Mouse (Mus musculus) erythroid progenitor cell, adult 5-6 weeks (primary cell): ENCODE results near the gene Zfp786. TPM values are rescaled to one million over a fixed set of nuclear protein-coding genes. Genes with fewer than 3 reads are reported as not detected.
"Not testable (repeated sequence)": the region's sequence is repeated elsewhere in the genome, so short reads cannot be mapped to it uniquely, and the experiment has no call there.

Experiments used
- ATAC-seq: replicated peaks from 2 replicates; pipeline ENCODE4 v1.8.0; 2016; ENCODE audit warnings: moderate number of reproducible peaks, mild to moderate bottlenecking, moderate TSS enrichment, inconsistent platforms; ENCODE audit not compliant: poor library complexity, low FRiP score, severe bottlenecking
- total RNA-seq, 2 experiments: library from RNA; stranded (forward) in 1 of 2; stranded (reverse) in 1 of 2; fragments of 150-400 nt in 1 of 2; fragments of 186-747, 209-891 nt in 1 of 2; gene quantifications; 2 replicates each; pipeline versions ENCODE4 v1.2.3 to v1.2.4; 2015 to 2017; ENCODE audit warnings: low replicate concordance in 2 of 2

The Zfp786 gene
- not detected in 2 replicates for total RNA-seq (2015; ENCODE audit: low replicate concordance)
- not detected in 2 replicates for total RNA-seq (2017; ENCODE audit: low replicate concordance)

DNA sequence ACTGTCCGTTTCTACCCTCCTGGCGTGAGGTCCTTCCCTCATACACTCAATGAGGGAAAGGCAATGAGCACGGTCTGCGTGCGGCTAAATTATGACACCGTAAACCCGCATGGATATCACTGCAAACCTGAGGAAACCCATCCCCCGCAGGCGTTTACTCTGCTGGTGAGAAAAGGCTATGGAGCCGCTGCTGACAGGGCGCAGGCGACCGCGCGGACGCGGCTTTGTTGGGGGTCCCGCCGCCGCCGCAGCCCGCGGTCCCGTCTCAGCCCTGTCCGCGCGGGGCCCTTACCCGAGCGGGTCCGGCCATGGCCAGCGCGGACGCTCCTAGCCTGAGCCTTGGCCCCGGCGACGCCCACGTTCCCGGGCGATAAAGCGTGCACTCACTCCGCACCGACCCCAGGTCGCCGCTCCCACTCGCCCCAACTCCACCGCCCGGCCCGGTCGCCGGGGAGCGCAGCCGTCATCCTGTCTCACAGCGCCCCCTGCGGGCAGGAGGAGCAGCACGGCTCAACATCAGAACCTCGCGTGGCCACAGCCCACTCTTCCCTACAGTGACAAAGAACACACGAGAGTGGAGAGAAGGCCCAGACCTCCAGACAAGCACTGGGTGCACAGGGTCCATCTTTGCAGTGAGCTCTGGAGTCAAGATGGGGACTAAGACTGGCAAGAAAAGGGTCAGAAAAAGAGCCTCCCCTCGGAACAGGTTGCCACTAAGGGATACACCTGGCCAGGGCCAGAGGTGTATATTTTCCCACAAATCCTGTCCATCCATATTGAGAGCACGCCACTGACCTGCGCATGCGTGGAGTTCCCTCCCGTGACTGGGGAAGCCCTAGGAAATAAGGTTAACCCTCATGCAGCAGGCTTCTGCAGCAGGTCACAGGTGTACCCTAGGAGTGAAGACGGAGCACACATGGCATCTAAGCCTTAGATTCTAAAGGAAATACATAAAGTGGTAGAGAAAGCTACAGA lies at the start of gene Zfp786:
TSS of gene Zfp786 (minus strand) at position 764 of the 975 bp plus-strand sequence.
- ATAC-seq, result peak; percentile 92

DNA sequence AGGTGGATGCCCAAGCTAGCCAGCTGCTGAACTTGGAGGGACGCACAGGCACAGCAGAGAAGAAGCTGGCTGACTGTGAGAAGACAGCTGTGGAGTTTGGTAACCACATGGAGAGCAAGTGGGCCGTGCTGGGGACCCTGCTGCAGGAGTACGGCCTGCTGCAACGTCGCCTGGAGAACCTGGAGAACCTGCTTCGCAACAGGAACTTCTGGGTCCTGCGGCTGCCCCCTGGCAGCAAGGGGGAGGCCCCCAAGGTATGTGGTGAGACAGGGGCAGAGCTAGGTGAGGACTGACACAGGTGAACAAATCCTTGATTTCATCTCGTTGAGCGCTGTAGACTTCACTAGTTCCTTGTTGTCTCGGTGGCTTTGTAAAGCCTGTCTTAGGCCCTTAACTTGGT lies 49.5 kb upstream of the Zfp786 start:
- no peak for ATAC-seq

DNA sequence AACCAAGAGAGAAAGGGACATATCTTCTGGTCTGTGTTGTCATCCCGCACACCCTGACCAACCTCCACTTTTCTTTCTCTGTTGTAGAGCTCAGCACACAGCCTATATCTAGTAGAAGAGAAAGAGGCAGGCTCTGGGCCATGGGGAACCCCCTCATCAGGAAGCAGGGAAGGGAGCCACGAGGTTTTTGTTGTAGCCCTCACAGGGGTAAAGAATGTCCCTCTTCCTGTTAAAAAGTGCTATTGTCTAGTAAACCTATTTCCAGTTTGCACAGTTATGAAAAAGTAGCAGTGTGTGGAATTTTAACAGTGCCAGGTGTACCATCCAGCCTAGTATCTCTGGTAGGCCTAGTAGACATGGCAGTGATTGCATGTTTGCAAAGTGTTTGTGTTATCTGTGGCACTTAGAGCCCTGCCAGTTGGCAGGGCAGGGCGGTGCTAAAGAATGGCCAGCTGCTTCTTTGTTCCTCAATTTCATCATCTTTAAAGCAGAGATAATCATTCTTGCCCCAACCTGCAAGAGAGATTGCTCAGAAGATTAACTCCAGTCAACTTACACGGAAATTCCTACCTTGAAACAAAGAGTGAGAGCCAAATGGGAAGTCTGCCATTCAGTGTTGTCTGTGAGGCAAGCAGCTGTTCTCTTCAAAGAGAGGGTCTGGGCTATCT lies 48.5 kb upstream of the Zfp786 start:
- ATAC-seq, result no peak

DNA sequence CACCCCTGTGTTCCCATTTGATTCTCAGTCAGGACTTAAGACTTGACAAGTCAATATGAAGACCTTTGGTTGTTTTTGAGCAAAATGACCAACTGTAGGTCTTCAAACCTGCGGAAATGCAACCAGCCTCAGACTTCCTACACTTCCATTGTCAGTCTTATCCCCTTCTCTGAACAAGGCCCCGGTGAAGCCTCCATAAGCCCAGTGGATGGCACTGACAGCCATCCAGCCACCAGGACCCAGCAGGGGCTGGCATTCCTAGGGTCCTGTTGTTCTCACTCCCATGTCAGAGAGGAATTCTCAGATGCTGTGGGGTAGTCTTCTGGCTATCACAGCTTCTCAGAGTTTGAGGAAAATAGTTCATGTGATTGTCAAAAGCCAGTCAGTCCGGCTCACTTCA lies 47.9 kb upstream of the Zfp786 start:
- no peak for ATAC-seq

DNA sequence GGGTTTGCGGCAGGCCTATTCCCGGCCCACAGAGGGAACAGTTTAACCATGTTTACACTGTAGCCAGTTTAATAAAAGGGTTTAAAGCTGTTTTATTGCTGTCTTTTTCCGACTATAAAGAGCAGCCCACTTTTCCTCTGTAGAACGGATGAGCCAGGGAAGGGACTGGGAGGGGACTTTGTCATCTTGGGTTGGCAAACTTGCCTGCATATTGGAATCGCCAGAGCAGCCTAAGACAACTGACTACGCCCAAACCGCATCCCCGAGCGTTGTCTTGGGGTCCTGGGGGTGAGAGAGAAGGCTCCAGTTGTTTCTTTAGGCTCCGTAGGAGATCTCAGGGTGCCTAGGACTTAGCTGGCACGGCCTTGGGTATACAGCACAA lies 47.5 kb upstream of the Zfp786 start:
- peak; percentile 40 for ATAC-seq

DNA sequence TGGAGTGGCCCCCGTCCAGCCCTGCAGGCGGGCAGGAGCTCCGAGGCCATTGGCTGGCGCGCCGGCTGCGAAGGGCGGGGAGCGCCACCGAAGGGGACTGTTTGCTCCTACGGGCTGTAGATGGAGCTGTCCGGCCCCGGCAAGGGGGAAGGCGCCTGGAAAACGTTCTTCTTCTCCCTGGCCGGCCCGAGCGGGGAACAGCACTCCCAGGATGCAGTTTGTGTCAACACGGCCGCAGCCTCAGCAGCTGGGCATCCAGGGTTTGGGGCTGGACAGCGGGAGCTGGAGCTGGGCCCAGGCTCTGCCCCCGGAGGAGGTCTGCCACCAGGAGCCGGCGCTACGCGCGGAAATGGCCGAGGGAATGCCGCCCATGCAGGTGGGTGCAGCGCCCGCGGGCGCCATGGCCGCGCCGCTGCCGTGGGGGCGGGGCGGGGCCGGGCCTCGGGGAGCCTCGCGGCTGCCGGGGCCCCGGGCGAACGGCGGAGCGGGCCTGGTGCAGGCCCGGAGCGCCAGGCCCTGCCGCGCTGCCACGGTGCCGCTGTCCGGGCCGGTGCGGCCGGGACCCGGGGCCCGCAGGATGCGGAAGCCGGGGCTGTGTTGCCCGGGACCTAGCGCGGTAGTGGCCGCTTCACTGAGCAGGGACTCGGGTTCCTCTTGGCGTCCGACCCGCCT lies 46.9 kb upstream of the Zfp786 start:
- ATAC-seq, result peak; percentile 95

DNA sequence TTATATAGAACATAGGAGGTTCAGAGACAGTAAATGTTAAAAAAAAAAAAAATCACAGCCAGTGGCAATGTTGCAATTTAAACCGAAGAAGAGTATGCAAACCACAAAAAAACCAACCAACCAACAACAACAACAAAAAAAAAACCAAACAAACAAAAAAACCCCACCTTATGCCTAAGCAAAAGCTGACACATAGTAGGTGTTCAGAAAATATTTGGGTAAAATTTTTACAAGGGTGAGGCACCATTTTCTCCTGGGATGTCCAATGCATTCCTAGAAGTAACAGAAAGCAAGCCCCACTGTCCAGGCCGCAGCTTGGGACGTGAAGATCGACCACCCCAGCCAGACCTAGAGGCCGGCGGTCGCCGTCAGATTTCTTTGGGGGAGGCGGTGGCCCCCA lies 46.4 kb upstream of the Zfp786 start, which contains the start of gene Zfp282:
TSS of gene Zfp282 (plus strand) at position 147 of the 400 bp plus-strand sequence.
- no peak for ATAC-seq

DNA sequence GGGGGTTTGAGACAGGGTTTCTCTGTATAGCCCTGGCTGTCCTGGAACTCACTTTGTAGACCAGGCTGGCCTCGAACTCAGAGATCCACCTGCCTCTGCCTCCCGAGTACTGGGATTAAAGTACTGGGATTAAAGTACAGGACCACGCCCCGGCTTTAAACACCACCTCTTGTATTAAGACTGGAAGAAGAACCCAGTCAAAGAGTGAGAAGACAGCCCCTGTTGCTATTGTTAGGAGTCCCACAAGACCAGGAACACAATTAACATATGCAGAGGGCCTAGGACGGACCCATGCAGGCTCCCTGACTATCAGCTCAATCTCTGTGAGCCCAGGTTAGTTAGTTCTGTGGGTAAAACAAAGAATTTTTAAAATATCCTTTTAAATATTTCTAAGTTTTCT lies 41.6 kb upstream of the Zfp786 start:
- ATAC-seq, result no peak

DNA sequence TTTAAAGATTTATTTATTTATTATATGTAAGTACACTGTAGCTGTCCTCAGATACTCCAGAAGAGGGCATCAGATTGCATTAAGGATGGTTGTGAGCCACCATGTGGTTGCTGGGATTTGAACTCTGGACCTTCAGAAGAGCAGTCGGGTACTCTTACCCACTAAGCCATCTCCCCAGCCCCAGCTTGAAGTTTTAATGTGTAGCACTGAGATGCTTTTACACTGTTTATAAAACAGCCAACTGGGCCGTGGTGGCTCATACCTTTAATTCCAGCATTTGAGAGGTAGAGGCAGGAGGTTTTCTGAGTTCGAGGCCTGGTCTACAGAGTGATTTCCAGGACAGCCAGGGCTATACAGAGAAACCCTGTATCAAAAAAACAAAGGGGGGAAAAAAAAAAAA lies 27.1 kb upstream of the Zfp786 start:
- not testable (repeated sequence) for ATAC-seq

DNA sequence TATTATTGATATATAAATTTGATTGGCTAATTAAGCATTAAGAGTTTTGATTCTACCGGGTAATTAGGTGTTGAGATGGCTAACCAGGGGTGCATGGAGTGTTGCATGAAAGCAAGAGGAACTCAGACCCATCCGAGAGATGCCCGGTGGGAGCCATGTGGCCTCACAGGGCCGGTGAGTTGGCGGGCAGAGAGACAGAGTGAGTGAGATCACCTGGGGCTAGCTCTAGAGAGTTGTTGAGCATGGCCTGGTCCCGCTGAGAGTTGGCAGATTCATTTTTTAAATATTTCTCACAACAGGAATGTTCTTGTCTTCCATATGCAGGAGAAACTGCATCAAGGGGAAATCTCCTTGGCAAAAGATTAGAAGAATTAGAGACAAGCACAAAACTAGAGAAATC lies 26.6 kb upstream of the Zfp786 start:
- ATAC-seq, result no peak

DNA sequence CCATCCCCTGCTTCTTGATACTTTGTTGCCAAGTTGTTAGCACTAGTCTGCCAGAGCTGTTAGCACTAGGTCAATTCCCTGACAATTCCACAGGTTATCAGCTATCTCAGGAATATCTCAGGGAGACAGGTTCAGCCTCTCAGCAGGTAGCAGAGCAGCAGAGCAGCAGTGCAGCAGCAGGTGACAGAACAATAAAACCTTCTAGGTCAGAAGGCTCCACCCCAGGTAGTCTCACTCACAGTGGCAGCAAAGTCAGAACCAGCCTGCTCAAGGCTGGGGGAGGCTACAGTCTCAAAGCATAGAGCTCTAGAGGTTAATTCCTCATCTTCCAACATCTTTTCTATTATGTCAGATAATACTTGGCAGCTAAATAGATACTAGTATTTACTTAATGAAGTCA lies 15.1 kb upstream of the Zfp786 start:
- ATAC-seq, result no peak

DNA sequence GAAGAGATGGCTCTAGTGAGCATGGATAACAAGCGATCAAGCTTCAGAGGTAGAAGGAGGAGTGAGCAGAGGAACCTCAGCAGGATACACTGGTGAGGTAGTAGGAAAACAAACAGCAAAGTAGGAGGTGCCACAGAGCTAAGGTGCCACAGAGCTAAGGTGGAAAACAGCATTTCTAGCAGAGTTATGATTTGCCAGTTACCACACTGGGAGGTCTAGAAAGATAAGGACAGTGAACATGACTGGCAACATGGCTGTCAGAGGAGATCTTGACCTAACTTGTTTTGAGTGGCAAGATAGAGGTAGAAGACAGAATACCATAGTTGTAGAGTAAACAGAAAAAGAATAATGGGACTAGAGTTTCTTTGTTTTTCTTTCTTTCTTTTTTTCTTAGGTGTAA lies 11.7 kb upstream of the Zfp786 start:
- ATAC-seq, result no peak

DNA sequence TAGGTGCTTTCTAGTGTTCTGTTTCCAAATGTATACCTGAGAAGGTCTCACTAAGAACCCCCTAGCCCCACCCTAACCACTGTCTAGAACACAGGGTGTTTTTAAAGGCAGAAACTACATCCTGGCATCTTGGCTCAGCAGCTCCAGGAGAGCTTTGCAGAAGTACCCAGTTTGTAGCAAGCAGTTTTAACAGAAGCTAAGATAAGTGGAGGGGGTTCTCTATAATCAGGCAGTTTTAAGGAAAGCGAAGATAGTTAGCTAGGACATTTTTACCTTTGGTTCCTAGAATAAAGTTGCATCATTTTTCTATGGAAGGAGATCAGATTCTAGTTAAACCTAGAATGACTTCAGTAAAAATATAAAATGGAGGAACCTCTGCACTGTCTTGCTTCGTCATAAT lies 11.2 kb upstream of the Zfp786 start:
- ATAC-seq, result no peak

DNA sequence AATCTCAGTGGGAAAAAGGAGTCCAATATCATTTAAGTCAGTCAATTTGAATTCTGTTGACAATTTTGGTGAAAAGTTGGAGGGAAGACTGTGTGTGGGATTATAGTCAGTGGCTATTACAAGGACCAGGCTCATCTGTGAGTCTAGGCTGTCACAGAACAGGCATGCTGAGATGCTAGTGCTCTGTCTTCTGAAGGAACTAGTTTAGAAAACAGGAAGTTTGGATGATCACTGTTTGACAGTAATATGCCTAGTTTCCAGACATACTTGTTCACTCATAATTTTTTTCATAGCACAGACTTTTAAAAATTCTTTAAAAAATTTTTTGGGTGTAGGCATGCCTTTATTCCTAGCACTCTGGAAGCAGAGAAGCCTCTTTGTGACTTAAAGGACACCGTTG lies 10.4 kb upstream of the Zfp786 start:
- no peak for ATAC-seq

DNA sequence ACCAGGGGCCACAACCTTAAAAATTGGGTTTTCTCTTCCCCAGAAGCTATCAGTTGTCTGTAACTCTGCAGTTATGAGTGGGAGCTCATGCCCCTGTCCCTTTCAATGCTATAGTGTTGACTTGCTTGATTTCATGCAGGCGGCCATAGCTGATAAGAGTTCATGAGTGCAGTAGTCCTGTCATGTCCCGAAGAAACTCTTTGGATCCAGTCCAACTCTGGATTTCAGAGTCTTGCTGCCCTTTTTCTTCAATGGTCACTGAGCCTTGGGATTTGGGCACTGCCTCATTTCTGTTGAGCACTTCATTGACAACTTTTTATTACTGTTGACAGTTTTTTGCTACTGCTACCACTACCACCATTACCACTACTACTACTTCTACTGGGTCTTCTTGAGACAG lies 7.0 kb upstream of the Zfp786 start:
- ATAC-seq, result no peak

DNA sequence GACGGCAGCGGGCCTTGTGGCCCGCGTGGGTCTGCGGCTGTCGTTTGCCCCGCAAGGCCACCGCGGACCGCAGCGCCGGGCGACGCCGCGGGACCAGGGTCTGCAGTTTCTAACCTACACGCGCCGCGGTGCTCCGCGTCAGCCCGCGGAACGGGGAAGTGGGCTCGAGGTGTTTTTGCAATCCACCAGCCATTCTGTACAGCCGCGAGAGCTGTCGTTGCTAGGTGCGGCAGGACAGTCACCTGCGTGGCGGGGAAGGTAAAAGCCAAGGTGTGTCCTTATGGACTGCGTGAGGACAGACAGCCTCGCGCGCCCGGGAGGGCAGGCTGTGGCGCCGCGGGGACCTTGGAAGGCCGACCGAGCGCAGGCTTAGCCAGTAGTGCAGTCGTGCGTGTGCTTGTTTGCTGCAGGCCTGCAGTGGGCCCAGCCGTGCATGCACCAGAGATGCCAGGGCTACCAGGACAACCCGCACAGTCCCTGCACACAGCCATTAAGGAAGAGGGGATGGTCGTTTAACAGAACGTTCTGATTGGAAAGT lies 5.4 kb upstream of the Zfp786 start:
- peak; percentile 67 for ATAC-seq

DNA sequence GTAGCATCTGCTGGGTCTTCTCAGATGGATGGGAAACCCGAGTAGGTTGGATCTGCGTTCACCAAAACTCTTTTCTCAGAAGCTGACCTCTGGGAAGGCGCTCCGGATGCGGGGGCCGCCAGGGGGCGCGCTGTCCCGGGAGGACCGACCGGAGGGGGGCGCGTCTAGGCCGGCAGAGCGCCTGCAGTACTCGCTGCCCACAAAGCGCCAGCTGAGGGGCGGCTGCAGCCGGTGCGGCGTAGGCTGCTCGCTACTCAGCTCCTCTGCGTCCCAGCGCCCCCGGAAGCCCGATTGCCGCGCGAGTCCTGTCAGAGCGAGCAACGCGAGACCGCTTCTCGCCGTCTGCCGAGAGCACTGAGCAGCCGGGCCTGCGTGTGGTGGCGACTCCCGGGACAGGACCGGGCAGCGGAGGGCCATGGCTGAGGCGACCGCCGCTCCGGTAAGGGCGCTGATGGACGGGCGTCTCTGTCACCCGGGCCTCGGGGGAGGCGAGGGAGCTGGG lies 4.9 kb upstream of the Zfp786 start, which contains the start of gene Zfp398:
TSS of gene Zfp398 (plus strand) at position 180 of the 502 bp plus-strand sequence.
- peak; percentile 87 for ATAC-seq

DNA sequence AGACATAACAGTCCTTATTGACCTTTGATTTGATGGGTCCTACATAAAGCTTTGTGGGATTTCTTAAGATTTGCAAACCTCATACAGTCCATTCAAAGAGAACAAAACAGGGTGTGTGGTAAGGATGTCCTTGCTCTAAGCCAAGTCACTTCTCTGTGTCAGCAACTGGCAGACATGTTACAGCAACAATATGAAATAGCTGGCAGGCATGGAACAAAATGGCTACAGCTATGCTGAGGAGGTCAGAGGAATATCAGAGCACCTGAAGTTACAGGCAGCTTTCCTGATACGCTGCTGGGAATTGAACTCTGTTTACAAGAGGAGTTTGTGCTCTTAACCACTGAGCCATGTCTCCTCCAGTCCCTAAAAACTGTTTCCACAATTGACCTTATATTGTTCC lies 1.6 kb upstream of the Zfp786 start:
- no peak for ATAC-seq

DNA sequence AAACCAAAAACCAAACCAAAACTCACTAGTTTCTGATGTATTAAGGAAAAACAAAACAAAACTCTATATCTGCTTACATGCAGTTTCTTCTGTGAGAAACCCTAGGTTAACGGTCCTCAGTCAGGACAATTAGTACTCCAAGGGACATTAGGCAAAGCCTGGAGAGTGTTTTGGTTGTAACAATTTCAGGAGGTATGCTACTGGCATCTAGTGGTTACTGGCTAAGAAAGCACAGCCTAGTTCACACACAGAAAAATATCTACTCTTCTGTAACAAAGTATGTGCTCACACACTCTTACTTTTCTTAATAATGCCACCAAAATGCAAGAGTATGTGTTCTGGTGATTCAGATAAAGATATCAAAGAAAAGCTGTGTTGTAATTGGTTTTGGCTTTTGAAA lies 1.7 kb downstream of the Zfp786 start:
- no peak for ATAC-seq

DNA sequence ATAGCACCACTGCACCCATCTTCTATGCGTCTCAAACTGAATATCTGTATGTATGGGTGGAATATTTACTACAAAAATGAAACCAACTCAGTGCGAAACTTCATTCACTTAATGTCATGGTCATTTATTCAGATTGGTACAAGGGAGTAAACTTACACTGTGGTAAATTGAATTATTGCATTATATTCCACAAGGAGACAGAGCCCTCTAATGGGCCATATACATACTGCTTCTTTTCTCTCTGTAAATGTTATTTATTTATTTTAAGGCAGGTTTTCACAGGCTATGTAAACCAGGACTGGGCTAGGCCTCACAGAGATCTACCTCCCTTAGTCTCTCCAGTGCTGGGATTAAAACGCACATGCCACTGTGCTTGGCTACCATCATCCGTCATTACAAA lies 3.2 kb downstream of the Zfp786 start:
- ATAC-seq, result no peak
